Mouse (Mus musculus) stomach, embryonic 14.5 days (tissue): ENCODE measurements around the gene Upk3a. TPM values are rescaled to one million over a fixed set of nuclear protein-coding genes. Genes with fewer than 3 reads are reported as not detected.

Experiments used
- ATAC-seq: fragments of 200-750 bp; cut with Nextera tagmentation; 2 replicates; pipeline ENCODE4 v1.8.0; 2017; ENCODE audit warnings: low read depth, moderate TSS enrichment; ENCODE audit not compliant: insufficient number of reproducible peaks, insufficient read depth, low FRiP score
- H3K27ac ChIP-seq: fragments of 300-500 bp; sonication (generic); 2 replicates; pipeline ENCODE4 v1.5.1; 2014; ENCODE audit warnings: mild to moderate bottlenecking, low read length, moderate library complexity, mixed read lengths
- H3K27me3 ChIP-seq: fragments of 300-500 bp; sonication (generic); 2 replicates; pipeline ENCODE4 v1.6.1; 2014; ENCODE audit warnings: low read length, control low read depth, mixed read lengths; ENCODE audit not compliant: control insufficient read depth, insufficient read depth
- H3K36me3 ChIP-seq: fragments of 300-500 bp; sonication (generic); 2 replicates; pipeline ENCODE4 v1.6.1; 2014; ENCODE audit warnings: mild to moderate bottlenecking, control low read depth, low read length, moderate library complexity, mixed read lengths; ENCODE audit not compliant: control insufficient read depth, insufficient read depth
- H3K4me1 ChIP-seq: fragments of 300-500 bp; sonication (generic); 2 replicates; pipeline ENCODE4 v1.6.1; 2014; ENCODE audit warnings: low read length, control low read depth, mixed read lengths; ENCODE audit not compliant: control insufficient read depth, insufficient read depth
- H3K4me2 ChIP-seq: fragments of 300-500 bp; sonication (generic); replicated peaks from 2 replicates; pipeline ENCODE4 v1.6.1; 2014; ENCODE audit warnings: low read depth, low read length, control low read depth
- H3K4me3 ChIP-seq: fragments of 300-500 bp; sonication (generic); 2 replicates; pipeline ENCODE4 v1.5.1; 2014; ENCODE audit warnings: low read depth, low read length, control low read depth
- H3K9ac ChIP-seq: fragments of 300-500 bp; sonication (generic); replicated peaks from 2 replicates; pipeline ENCODE4 v1.6.1; 2014; ENCODE audit warnings: low read depth, mild to moderate bottlenecking, control low read depth, low read length, moderate library complexity, mixed read lengths
- H3K9me3 ChIP-seq: fragments of 300-500 bp; sonication (generic); 2 replicates; pipeline ENCODE4 v1.6.1; 2016; ENCODE audit warnings: low read depth, low read length, control low read depth; ENCODE audit not compliant: control insufficient read depth
- WGBS: fragments of 180-500 bp; shearing (Covaris S2); extraction: QIAGEN DNeasy Blood & Tissue Kit; methylation state at CpG from one replicate; pipeline ENCODE4 v1.1.7; 2014; 5-methylcytosine and 5-hydroxymethylcytosine counted together
- polyA plus RNA-seq: library from polyadenylated mRNA; unstranded; fragments of >200 nt; fragmentation: Nextera tagmentation; extraction: Ambion mirVana; gene quantifications from 2 replicates; pipeline ENCODE4 v1.2.1, GENCODE M21; 2014

Gene Upk3a
- 11.5 TPM in 2 replicates for polyA plus RNA-seq

DNA sequence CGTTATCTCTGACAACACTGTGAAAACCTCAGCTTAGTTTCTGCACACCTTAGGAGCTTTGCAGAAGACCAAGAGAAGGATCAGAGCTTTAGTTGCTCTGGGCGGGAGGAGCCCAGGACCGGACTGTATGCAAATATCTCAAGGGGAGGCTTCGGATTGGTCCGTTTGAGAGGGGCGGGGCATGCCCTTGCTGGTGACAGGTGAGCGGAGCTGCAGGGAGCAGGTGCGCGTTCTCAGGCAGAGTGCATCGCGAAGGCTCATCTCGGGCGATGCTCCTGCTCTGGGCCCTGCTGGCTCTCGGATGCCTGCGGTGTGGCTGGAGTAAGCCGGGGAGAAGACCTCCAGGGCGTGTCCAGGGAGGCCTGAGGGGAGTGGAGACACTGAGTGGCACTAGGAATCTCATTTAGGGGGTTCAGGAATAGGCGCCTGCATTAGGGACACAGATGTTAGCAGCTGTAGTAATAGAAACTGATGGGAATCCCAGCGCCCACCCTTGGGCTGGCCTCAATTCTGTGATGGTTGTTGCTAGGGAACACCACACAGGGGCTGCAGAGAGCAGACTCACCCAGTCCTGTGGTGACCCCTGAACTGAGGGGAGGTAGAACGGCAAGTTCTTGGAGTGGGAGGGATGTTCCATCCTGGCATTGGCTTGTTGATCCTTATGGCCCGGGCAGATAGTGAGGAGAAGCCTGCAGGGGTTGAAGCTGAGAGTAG, at the start of gene Upk3a:
Gene Upk3a (plus strand): TSS at position 191 of the 714 bp plus-strand sequence.
- Histone ChIP-seq H3K4me3 (no peak within 1 kb of the TSS), H3K4me1 (peaks cover 9% of the 10 kb centered on the region; the same call in 1 of the 2 replicates), H3K9ac (no peak within 1 kb of the TSS), H3K9me3 (no peaks in the 10 kb centered on the region), H3K27me3 (no peaks in the 10 kb centered on the region), H3K36me3 (no peaks in the 10 kb centered on the region), H3K4me2 (peak within 1 kb of the TSS; percentile 12; the same call in 1 of the 2 replicates), H3K27ac (no peak within 1 kb of the TSS)
- no peak for ATAC-seq
- 7% methylated on average over 21 of the region's 21 CpGs for WGBS

GRCm38 (mm10) chr15:84968534-84968933, 48.4 kb upstream of the Upk3a start:
- H3K9ac ChIP-seq = no peak overlapping the region
- H3K36me3 ChIP-seq = no peaks in the 10 kb centered on the region
- no peak overlapping the region for H3K4me3 ChIP-seq
- H3K4me1 ChIP-seq = no peaks in the 10 kb centered on the region
- H3K27ac ChIP-seq = no peak overlapping the region
- no peaks in the 10 kb centered on the region for H3K27me3 ChIP-seq
- H3K4me2 ChIP-seq = no peak overlapping the region
- no peak for ATAC-seq
- WGBS = 88% methylated on average over 4 of the region's 4 CpGs
- H3K9me3 ChIP-seq = no peaks in the 10 kb centered on the region

GRCm38 (mm10) chr15:84972860-84973543, 43.9 kb upstream of the Upk3a start:
- no peak overlapping the region for H3K27ac ChIP-seq
- no peaks in the 10 kb centered on the region for H3K4me1 ChIP-seq
- no peaks in the 10 kb centered on the region for H3K9me3 ChIP-seq
- H3K4me2 ChIP-seq = no peak overlapping the region
- H3K36me3 ChIP-seq = no peaks in the 10 kb centered on the region
- H3K9ac ChIP-seq = no peak overlapping the region
- no peak overlapping the region for H3K4me3 ChIP-seq
- no peaks in the 10 kb centered on the region for H3K27me3 ChIP-seq
- 75% methylated on average over 8 of the region's 8 CpGs for WGBS
- no peak for ATAC-seq

DNA sequence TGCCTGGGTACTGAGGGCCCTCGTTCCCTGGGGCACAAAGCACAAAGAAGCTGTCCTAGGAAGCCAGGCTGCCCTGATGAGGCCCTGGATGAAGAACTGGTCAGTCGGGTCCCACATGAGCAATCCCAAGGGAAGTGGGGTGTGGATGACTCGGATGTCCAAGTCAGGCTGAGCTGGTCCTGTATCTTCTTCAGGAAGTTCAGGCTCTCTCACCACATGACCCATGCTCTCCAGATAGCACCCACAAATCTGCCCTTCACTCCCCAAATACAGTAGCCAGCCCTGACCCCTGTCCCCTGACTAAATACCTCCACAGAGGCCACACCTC, 43.4 kb upstream of the Upk3a start:
- Histone ChIP-seq H3K27ac (no peak overlapping the region), H3K36me3 (no peaks in the 10 kb centered on the region), H3K9me3 (no peaks in the 10 kb centered on the region), H3K9ac (no peak overlapping the region), H3K4me3 (no peak overlapping the region), H3K27me3 (no peaks in the 10 kb centered on the region), H3K4me2 (no peak overlapping the region), H3K4me1 (no peaks in the 10 kb centered on the region)
- 61% methylated on average over 3 of the region's 3 CpGs for WGBS
- no peak for ATAC-seq

DNA sequence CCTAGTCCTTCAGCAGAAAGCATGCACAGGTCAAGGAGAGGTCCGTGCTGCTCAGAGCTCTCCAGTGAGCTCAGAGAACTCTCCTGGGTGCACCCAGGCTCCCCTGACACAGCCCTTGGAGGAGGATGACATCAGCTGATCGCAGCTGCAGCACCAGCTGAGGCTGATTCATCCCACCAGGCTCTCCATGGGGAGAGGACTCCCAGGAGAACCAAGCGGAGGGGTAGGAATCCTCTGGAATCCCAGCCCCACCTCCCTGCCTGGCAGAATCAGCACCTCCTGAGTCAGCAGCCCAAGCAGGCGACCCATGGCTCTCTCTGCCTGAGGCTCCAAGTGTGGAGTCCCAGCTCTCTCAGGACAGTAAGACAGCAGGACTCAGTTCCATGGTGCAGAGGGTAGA, 41.2 kb upstream of the Upk3a start:
- Histone ChIP-seq H3K27ac (no peak overlapping the region), H3K4me2 (no peak overlapping the region), H3K36me3 (no peaks in the 10 kb centered on the region), H3K4me1 (no peaks in the 10 kb centered on the region), H3K9ac (no peak overlapping the region), H3K27me3 (no peaks in the 10 kb centered on the region), H3K9me3 (no peaks in the 10 kb centered on the region), H3K4me3 (no peak overlapping the region)
- WGBS = 29% methylated on average over 4 of the region's 4 CpGs
- no peak; the same call in 1 of the 2 replicates for ATAC-seq

GRCm38 (mm10) chr15:84981609-84982313, 35.2 kb upstream of the Upk3a start:
- no peaks in the 10 kb centered on the region for H3K36me3 ChIP-seq
- 79% methylated on average over 9 of the region's 9 CpGs for WGBS
- no peaks in the 10 kb centered on the region for H3K9me3 ChIP-seq
- H3K4me2 ChIP-seq = no peak overlapping the region
- no peak for ATAC-seq
- no peak overlapping the region for H3K4me3 ChIP-seq
- H3K4me1 ChIP-seq = peaks cover 5% of the 10 kb centered on the region; the same call in 1 of the 2 replicates
- no peak overlapping the region for H3K9ac ChIP-seq
- H3K27ac ChIP-seq = no peak overlapping the region
- H3K27me3 ChIP-seq = no peaks in the 10 kb centered on the region

DNA sequence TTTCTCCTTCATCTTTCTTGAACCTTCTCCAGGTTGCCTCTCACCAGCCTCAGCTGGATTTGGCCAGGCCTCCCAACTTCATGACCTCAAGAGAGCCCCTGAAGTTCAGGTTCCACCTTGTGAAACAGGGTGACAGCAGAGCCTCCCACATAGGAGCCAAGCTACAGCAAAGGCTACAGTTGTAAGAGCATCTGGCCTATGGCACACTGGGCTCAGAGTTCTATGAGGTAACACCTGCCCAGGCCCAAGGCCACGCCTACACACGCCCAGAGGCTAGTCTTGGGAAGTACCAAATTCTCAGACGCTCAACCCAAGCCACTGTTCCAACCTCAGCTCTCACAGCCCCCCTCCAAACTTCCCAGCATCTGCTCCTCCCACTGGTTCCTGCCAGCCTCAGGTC, 34.1 kb upstream of the Upk3a start:
- H3K27ac ChIP-seq = no peak overlapping the region
- H3K36me3 ChIP-seq = no peaks in the 10 kb centered on the region
- 83% methylated on average over 3 of the region's 3 CpGs for WGBS
- no peak overlapping the region for H3K4me2 ChIP-seq
- no peak for ATAC-seq
- H3K4me1 ChIP-seq = peaks cover 9% of the 10 kb centered on the region; the same call in 1 of the 2 replicates
- no peak overlapping the region for H3K9ac ChIP-seq
- H3K27me3 ChIP-seq = no peaks in the 10 kb centered on the region
- no peak overlapping the region for H3K4me3 ChIP-seq
- no peaks in the 10 kb centered on the region for H3K9me3 ChIP-seq

- H3K27ac ChIP-seq = no peak overlapping the region
- H3K36me3 ChIP-seq = no peaks in the 10 kb centered on the region
- peaks cover 13% of the 10 kb centered on the region; the same call in 1 of the 2 replicates for H3K4me1 ChIP-seq
- H3K9me3 ChIP-seq = no peaks in the 10 kb centered on the region
- H3K27me3 ChIP-seq = no peaks in the 10 kb centered on the region
- no peak overlapping the region for H3K4me2 ChIP-seq
- H3K9ac ChIP-seq = no peak overlapping the region
- H3K4me3 ChIP-seq = no peak overlapping the region
- no peak for ATAC-seq
- 82% methylated on average over 7 of the region's 7 CpGs for WGBS
Measured at GRCm38 (mm10) chr15:84983721-84984120, 33.2 kb upstream of the Upk3a start.
